Mouse (Mus musculus) layer of hippocampus, postnatal 10 days (tissue): ENCODE data around the gene Stac2. TPM values are rescaled to one million over a fixed set of nuclear protein-coding genes. Genes with fewer than 3 reads are reported as not detected.

ENCODE experiments used
- DNase-seq, 2 experiments: peaks; one replicate each; pipeline ENCODE4 v3.0.0; 2021; ENCODE audit warnings: low spot score in 2 of 2
- total RNA-seq, 2 experiments: library from RNA; stranded (reverse); gene quantifications; 2 replicates each; pipeline ENCODE4 v1.2.3; 2021

Gene Stac2
- total RNA-seq, 2 experiments from 2014 or later = 13.0 to 14.9 TPM

DNA sequence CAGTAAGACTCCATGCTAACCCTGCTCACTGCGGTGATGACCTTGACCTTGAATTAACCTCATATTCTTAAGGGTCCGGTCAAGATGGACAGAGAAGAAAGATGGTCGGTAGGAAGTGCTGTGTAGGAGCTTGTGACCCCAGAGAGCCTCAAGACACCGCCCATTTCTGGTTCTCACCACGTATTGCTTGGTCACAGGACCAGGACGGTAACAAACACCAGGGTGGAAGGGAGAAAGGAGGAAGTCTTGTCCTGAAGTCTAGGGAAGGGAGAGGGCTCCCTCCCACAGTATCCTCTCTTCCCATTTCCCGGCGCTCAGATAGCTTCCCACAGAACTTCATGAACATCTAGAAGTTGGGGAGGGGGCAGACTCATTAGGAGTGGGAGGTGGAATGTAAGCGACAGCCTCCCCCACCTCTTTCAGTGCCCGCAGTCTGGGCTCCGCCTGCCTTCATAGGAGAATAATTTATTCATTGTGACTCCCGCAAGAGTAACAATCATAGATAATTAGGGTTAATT, 1.6 kb downstream of the Stac2 start:
- no peak for DNase-seq

DNA sequence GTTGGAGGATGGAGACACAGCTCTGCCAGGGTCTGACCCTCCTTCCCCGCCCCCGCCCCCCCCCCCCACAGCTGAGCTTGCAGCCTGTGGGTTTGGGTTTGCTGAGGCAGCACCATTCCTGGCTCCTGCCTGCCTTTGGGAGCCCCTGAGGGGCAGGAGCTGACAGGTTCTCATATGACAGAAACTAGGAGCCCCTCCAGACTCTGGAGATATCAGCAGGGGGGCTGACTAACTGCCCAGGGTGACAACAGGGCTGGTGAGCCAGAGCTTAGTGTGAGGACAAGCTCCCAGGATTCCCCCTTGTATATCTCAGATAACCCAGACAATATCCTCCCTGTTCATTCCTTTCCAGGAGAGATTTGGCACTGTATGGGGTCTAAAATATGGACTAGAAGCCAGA, 2.3 kb downstream of the Stac2 start:
- no peak for DNase-seq

DNA sequence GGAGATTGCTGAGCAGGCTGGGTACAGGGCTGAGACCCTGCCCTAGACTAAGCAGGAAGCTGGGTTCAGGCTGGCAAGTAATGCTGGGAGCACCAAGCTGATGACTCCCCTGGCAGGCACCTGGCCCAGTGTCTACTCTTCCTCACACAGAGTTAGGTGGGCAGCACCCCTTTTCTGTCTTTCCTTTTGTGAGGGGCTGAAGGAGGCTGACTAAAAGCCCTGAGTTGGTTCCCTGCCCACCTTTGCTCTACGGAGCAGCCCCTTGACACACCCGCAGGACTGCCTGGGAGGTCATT, 2.8 kb downstream of the Stac2 start:
- DNase-seq = no peak

DNA sequence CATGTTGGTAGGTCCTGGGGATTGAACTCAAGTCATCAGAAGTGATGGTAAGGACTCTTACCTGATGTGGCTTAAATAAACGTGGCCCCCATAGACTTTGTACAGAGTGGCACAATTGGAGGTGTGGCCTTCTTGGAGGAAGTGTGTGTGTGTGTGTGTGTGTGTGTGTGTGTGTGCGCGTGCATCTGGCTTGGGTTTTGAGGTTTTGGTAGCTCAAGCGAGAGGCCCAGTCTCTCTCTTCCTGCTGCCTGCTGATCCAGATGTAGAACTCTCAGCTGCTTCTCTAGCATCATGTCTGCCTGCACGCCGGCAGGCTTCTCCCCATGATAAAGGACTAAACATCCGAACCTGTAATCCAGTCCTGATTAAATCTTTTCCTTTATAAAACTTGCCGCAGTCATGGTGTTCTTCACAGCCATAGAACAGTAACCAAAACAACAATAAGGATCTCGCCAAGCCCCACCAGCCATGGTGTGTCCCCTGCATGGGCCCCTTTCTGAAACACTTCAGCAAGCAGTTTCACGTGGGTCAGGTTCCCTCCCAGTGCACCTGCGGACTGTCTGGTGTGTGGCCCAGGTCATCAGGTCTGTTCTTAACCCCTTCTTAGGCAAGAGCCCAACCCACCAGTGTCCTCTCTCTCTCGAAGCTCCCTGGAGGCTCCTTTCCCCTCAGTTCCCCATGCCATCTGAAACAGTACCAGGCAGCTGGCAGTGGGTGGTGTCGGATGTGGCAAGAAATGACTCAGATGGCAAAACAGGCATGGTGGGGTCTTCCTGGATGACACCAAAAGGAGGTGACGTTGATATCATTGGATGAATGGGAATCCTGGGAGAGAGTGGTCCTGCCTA, 3.4 kb downstream of the Stac2 start:
- no peak for DNase-seq

DNA sequence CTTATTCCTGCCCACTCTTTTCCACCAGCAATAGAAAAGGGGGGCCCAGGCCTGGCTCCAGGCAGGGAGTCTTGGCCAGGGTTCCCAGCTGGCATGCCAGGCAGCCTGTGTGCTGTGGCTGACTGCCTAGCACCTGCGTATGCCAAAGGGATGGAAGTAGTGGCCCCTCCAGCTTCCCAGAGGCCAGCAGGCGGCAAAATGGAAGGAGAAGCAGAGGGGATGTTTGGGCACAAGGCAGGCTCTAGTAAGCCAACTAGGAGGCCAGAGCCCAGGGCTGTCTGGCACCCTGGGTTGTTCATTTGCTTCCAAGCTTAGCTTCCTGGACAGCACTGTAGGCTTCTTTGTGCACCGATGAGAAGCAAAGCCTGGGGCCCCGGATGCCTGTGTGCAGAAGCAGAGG, 5.5 kb downstream of the Stac2 start:
- peak; percentile 86 to 87 for DNase-seq

DNA sequence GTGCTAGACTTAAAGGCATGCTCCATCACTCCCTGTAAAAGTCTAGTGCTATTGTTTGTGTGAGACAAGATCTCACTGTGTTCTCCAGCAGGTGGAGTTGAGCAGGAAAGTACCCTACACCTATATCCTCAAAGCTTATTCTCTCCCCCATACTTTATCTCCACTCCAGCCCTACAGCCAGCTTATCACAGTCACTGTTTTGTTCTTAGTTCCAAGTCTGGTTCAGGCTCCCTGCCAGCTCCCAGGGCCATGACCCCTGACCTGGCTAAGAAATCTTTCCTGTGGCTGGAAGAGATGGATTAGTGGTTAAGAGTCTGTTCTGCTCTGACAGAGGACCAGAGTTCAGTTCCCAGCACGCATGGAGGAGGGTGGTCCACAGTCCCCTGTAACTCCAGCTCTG, 6.8 kb downstream of the Stac2 start:
- no peak for DNase-seq

DNA sequence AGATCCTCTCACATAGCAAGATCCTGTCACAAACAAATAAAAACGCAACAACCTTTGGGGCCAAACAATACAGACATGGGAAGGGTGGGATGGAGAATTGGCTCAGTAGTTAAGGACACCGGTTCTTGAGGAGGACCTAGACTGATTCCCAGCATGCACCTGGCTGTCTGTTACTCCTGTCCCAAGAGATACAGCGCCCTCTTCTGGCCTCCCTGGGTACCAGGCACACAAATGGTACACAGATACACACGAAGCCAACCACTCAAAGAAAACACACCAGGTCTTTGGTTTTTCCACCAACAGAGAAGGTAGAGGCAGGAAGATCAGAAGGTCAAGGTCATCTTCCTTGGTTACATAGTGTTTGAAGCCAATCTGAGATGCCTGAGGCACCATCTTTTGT, 7.7 kb downstream of the Stac2 start:
- no peak for DNase-seq

DNA sequence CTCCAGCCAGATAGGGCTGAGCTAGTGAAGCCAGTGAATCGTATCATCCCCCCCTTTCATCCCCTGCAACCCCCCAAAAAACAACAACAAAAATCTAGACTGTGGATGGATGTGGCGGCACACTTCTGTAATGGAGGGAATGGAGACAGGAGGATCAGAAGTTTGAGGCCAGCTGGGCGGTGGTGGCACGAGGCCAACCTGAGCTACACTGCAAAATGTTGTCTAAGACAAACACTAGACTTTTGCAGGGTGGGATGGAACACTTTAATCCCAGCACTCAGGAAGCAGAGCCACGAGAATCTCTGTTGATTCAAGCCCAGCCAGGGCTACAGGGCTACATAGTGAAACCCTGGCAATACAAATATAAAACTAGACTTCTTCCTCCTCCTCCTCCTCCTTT, 9.2 kb downstream of the Stac2 start:
- DNase-seq = no peak

DNA sequence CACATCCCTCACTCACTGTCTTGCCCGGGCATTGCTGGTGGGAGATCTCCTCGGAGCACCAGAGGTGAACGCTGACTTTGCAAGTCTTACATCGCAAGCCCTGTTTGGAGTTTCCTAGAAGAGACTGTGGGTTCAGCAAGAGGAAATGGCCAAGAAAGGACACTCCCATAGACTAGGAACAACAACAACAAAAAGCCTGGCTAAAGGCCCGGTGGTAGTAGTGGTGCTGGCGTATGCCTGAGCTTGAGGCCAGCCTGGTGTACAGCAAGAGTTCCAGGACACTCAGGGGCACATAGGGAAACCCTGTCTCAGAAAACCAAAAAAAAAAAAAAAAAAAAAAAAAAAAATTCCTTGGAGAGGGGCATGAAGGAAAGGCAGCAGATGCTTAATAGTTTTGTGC, 10.5 kb downstream of the Stac2 start:
- DNase-seq = no peak

DNA sequence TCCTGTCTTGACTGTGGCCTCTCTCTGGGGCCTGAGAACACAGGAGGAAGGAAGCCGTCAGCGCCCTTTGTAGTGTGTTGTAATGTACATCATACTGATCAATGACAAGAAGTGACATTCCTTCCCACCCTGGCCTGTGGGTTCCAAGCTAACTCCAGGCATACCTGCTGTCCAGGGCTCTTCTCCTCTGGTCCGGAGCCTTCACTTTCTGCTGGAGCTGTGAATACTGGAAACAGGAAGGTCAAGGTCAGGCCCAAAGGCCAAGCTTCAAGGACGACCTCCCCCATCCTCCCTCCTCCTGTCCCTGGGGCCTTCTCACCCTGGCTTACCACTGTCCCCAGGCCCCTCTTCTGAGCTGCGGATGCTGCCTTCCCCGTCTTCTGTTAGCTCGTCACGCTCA, 12.3 kb downstream of the Stac2 start:
- DNase-seq = no peak

DNA sequence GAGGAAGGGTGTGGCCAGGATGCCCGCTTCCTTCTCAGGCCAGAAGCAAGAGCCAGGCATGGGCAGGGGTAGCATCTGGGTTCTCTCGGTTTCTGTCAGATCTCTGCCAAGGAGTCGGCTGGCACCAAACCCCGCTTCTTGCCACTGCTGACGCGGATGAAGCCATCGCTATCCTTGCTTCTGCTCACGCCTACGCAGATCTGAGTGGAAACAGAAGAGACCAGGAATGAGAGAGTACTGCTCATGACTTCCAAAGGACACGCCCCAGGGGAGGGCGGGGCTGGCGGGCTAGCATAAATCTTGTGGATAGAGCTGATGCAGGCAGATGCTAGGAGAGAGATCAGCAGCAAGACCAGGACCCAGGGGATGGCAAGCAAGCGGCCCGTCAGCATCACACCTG, 15.4 kb downstream of the Stac2 start:
- no peak for DNase-seq

DNA sequence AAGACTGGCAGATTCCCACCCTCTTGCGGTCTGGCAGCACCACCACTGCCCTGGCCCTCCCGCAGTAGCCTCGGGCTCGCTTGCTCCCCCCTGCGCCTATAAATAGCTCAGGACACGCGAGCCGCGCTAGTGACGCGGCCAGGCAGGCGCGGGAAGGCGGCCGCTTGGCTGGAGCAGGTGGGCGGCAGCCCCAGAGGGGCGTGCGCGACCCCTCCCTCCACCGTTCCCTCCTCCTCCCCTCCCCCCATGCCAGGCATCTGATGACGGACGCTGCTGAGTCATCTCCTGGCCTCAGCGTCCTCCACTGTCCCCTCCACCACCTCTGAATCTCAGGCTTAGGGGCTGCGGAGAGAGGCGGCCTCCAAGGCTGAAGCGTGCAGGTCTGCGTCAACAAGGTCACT, 17.3 kb downstream of the Stac2 start:
- peak in 1 of 2 experiments; percentile 50 for DNase-seq

DNA sequence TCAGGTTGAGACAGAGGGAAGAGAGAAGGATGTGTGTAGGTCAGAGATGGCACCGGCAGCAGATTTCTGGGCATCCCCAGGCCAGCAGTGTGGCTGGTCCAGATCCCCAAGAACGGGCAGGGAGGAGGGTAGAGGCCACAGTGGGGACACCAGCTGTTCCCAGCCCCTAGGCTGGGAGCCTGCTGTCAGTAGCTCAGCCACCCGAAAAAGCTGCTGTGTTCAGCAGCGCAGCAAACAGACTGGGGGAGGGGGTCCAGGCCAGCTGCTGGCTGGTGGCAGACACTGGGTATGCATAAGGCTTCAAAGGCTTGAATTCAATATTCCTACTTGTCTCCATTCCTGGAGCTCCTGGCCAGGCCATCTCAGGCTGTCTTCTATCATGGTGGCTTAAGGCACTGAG, 18.4 kb downstream of the Stac2 start:
- peak in 1 of 2 experiments; percentile 45 for DNase-seq

DNA sequence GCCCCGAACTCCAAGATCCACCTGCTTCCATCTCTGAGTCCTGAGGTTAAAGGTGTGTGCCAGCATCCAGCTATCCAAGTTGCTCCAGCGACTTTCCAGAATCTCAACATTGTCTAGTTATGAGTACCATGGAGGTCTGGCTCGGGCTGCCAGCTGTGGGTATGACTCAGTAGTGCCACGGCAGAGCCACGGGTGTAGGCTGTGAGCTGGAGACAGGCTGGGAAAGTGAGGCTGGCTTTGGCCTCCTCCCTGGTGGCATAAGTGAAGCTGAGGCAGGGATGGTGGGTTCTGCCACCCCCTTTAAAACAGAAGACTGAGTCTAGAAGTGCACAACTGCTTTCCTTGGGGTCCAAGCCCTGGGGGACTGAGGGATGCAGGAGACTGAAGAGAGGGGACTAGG, 19.2 kb downstream of the Stac2 start:
- DNase-seq = no peak

DNA sequence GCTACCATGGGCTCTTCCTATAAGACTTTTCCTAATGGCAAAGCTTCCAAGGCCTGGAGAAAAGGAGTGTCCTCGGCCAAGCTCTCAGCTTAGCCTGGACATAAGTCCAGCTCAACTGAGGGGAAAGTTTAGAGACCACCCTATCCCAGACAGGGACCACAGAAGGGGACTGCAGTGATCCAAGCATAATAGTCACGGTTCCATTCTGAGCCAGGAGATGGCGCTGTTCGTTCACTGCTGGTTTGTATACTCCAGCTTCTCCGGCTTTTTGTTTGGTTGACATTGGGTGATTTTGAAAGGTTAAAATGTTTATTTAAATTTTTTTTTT, 21.9 kb downstream of the Stac2 start:
- DNase-seq = peak; percentile 91 to 94

DNA sequence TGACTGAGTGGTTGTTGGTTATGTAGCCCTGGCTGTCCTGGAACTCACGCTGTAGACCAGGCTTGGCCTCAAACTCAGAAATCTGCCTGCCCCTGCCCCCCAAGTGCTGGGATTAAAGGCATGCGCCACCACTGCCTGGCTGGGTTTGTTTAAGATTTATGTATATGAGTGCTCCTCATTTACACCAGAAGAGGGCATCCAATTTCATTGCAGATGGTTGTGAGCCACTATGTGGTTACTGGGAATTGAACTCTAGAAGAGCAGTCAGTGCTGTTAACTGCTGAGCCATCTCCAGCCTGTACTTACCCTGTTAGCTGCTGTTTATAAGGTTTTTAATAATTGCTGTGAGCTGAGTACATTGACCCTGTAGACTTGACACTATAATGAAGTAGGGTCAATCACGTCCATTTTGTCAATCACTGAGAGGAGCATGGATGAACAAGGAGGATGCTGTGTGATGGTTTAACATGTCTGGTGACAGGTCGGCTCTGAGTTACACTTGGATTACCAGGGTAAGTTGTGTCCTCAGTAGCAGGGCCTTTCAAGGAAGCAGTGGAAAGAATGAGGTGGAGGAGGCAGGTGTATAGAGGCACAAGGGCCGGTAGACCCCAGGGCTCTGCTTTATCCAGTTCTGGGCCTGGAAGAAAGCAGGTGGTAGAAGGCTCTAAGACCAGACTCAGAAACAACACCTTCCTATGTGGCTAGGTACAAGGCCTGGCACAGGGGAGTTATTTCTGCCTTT, 22.4 kb downstream of the Stac2 start:
- no peak for DNase-seq

DNA sequence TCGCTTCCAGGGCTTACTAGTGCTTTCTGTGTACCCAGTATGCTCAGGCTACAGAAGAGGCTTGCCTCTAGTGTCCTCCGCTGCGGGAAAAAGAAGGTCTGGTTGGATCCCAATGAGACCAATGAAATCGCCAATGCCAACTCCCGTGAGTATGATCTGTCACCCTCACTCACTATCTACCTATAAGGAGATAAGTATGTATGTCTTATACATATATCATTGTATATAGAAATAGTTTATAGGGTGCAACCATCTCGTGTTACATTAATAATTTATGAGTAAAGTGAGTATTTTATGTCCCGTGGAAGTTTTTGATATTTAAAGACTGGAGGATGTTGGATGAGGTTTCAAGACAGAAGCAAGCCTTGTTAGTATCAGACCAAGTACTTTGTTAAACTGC, 25.5 kb downstream of the Stac2 start:
- DNase-seq = no peak

DNA sequence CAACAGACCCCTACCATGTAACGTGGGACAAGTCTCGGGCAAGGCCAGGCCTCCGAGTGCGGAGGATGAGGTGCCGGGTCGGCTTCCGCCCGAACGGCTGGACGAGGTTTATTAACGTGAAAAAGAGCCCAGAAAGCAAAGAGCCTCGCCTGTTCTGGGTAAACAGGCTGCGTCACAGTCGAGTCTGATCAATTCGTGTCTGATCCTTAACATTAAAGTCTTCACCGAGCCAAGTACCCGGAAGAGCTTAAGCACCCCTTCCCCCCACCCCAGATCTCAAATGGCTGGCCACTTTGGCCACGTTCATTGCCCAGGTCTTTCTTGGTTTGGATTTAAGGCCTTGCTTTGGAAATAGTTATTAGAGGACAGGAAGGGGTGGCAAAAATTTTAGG, 26.0 kb downstream of the Stac2 start:
- DNase-seq = no peak

DNA sequence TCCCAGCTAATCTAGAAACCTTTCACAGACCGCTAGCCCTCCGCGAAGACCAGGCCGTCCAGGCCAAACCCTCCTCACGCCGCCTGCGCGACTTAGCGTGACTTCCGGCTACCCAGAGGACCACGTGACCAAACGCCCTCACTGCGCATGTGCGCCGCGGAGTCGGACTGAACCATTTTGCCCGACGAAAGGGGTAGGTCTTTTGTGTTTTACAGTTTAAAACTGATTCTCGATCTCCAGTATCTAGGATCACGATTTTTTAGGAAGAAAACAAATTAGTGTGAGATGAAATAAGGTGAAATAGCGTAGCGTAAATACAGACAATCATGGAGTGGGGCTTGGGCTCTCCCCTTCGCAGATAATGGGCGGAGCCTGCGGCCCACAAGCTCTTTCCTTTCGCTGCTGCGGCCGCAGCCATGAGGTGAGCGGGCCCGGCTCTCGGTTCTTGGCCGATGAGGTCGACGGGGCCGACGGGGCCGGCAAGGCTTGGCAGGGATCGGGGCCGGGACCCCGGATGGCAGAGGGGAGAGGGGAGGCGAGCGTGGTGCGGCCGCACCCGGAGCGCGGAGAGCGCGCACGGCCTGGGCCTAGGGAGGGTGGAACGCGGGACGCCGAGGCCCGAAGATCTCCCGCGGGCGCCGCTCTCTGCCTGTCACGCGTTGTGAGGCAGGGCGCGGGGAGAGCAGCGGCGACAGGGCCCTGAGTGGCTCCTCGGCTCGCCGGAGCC, 26.5 kb downstream of the Stac2 start, which contains the start of gene Rpl19:
Gene Rpl19 (plus strand): TSS at position 141 of the 727 bp plus-strand sequence.
- DNase-seq = peak; percentile 94 to 96

DNA sequence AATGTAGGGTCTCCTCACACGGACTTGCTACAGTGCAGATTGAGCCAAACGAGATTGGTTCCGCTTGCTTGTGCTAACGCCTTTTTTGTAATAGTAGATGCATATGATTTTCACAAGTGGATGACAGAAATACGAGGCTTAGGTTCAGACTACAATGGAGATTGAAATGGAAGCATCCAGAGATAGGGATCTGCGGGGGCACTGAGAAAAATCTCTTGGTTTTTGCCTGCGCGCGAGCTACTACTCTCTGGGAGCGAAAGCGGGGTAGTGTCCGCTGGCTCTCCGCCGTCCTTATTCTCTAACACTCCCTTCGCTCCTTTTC, 27.1 kb downstream of the Stac2 start:
- no peak for DNase-seq

DNA sequence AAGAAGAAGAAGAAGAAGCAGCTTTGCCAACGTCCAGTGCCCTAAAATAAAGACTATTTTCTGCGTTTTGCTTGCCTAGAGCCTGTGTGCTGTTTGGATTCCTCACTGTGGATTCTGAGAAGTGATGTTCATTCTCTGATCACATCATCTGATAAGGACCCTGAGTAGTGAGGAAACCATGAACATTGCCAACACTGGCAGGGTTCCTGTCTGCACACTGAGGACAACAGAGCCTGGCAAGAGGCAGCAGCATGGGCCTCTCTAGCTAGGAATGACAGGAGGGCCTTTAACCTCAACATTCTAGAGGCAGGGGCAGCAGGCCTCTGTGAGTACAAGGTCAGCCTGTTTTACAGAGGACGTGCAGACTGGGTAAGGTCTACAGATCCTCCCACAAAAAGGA, 28.7 kb downstream of the Stac2 start:
- no peak for DNase-seq
